Mouse (Mus musculus) ES-E14 (cell line): Measurements from ENCODE around the gene Litaf.

Experiments used
- HCFC1 ChIP-seq: IDR thresholded peaks from 2 replicates; pipeline ENCODE4 v1.6.1; 2012; ENCODE audit warnings: low read length, inconsistent platforms, borderline replicate concordance; ENCODE audit not compliant: insufficient read depth
- MAFK ChIP-seq: IDR thresholded peaks from 2 replicates; pipeline ENCODE4 v1.6.1; 2014; ENCODE audit warnings: mild to moderate bottlenecking, low read depth, low read length, inconsistent platforms; ENCODE audit not compliant: insufficient read depth
- ZNF384 ChIP-seq: IDR thresholded peaks from 2 replicates; pipeline ENCODE4 v1.6.1; 2012; ENCODE audit warnings: low read depth, low read length, inconsistent platforms

DNA sequence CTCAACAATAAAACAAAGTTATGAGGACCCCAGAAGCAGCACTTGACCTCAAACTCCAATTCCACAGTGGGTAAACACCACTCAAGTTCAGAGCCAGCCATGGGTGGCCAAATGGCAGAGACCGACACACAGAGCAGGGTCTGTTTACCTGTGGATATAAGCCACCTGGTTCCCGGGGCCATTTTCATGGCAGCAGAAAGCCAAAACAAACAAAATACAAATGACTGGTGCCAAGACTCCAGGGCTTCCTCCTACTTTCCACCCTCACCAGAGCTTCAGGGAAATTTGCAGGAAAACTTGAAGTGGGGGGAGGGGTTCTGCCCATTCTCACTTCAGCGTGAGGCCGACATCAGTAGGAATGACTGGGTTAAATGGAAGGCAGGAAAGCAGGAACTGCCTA is 75.2 kb downstream of the Litaf start:
- no peak for TF ChIP-seq HCFC1
- no peak for TF ChIP-seq MAFK
- TF ChIP-seq ZNF384, result no peak
